ENCODE assay signal across 15 mouse cellular contexts in the genomic region with DNA sequence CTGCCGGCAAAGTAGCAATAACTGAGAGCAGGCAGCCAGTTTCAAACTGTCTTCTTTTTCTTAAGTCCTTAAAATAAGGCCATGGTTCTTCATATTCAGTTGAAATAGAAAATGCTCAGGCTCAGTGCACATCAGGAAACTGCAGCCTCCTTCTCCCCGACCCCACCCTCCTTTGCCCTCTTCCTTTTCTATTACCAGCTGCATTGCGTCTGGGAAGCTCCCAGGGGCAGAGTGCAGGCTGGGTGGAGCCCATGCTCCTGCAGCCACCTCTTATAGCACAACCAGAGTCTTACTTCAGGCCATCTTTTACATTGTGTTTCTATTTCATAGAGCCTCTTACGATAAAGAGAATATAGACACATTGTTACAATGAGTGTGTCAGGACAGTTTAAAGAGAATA.
"Had no signal": no experiment of that assay in that cellular context is flagged by ENCODE, and none has a peak within 500 bp of the region (broad histone marks: within the 10 kb centered on the region; RNA-seq: fewer than 3 reads in every experiment).

No protein-coding gene starts in this region.

- H3K9me3 ChIP-seq: liver, embryonic 15.5 days; megakaryocyte, embryonic 14.5 days had no signal

- H3K27me3 ChIP-seq: liver, embryonic 15.5 days; megakaryocyte, embryonic 14.5 days had no signal

- H3K36me3 ChIP-seq: liver, embryonic 15.5 days had no signal

- H3K4me3 ChIP-seq: layer of hippocampus, adult 2 months; liver, embryonic 15.5 days; megakaryocyte, embryonic 14.5 days had no signal

- DNase-seq: kidney, adult 8-10 months; kidney, postnatal 14 days; lung, adult 2 months; lung, postnatal 36 days; right cerebral cortex, postnatal 25 days; thymus, adult 2 months; thymus, postnatal 25 days had no signal

- H3K4me2 ChIP-seq: liver, embryonic 11.5 days; liver, embryonic 15.5 days had no signal

- H3K4me1 ChIP-seq: liver, embryonic 15.5 days had no signal

- H3K27ac ChIP-seq: hindbrain, postnatal 0 days; layer of hippocampus, adult 2 months; liver, embryonic 15.5 days; stomach, postnatal 0 days had no signal

- H3K9ac ChIP-seq: liver, embryonic 15.5 days had no signal

- ATAC-seq: hindbrain, postnatal 0 days; lung, postnatal 0 days; midbrain, embryonic 16.5 days had no signal
